Mouse (Mus musculus): Measurements from ENCODE around the gene Snx25. TPM values are rescaled to one million over a fixed set of nuclear protein-coding genes. Genes with fewer than 3 reads are reported as not detected.
"Not testable (repeated sequence)": the region's sequence is repeated elsewhere in the genome, so short reads cannot be mapped to it uniquely, and the experiment has no call there.

The Snx25 gene
- polyA plus RNA-seq, 1 experiment from 2014 or later: 9.6 TPM

- WGBS: 89% methylated on average over 3 of the region's 3 CpGs
- Histone ChIP-seq H3K27ac (replicated peaks; ENCODE audit: low read depth, low read length) (no peak overlapping the region), H3K36me3 (ENCODE audit: control insufficient read depth, insufficient read depth, low read length) (peaks cover 6% of the 10 kb centered on the region), H3K9ac (ENCODE audit: low read depth, low read length) (no peak overlapping the region), H3K27me3 (replicated peaks; ENCODE audit: control insufficient read depth, insufficient read depth, low read length) (no peaks in the 10 kb centered on the region), H3K4me1 (ENCODE audit: control insufficient read depth, insufficient read depth, low read length) (no peaks in the 10 kb centered on the region), H3K4me2 (ENCODE audit: low read depth, low read length) (no peak overlapping the region), H3K9me3 (ENCODE audit: control insufficient read depth, low read length) (no peaks in the 10 kb centered on the region), H3K4me3 (ENCODE audit: low read depth, low read length) (no peak overlapping the region)
- no peak for DNase-seq (ENCODE audit: low spot score)
- ATAC-seq (ENCODE audit: low read depth): no peak
Measured at GRCm38 (mm10) chr8:46119176-46119575, 32.8 kb downstream of the Snx25 start.

GRCm38 (mm10) chr8:46117172-46117571 is 34.8 kb downstream of the Snx25 start:
- Histone ChIP-seq H3K27me3 (replicated peaks; ENCODE audit: control insufficient read depth, insufficient read depth, low read length) (no peaks in the 10 kb centered on the region), H3K9ac (ENCODE audit: low read depth, low read length) (no peak overlapping the region), H3K9me3 (ENCODE audit: control insufficient read depth, low read length) (no peaks in the 10 kb centered on the region), H3K36me3 (ENCODE audit: control insufficient read depth, insufficient read depth, low read length) (peaks cover 6% of the 10 kb centered on the region), H3K4me2 (ENCODE audit: low read depth, low read length) (no peak overlapping the region), H3K4me3 (ENCODE audit: low read depth, low read length) (no peak overlapping the region), H3K27ac (replicated peaks; ENCODE audit: low read depth, low read length) (no peak overlapping the region), H3K4me1 (ENCODE audit: control insufficient read depth, insufficient read depth, low read length) (no peaks in the 10 kb centered on the region)
- ATAC-seq (ENCODE audit: low read depth): no peak
- no peak for DNase-seq (ENCODE audit: low spot score)
- WGBS: 84% methylated on average over 3 of the region's 3 CpGs

GRCm38 (mm10) chr8:46113421-46114170 is 38.4 kb downstream of the Snx25 start:
- not testable (repeated sequence) for DNase-seq (ENCODE audit: low spot score); H3K9ac ChIP-seq (ENCODE audit: low read depth, low read length); H3K27me3 ChIP-seq (replicated peaks; ENCODE audit: control insufficient read depth, insufficient read depth, low read length); H3K9me3 ChIP-seq (ENCODE audit: control insufficient read depth, low read length); H3K4me2 ChIP-seq (ENCODE audit: low read depth, low read length); H3K36me3 ChIP-seq (ENCODE audit: control insufficient read depth, insufficient read depth, low read length); H3K4me1 ChIP-seq (ENCODE audit: control insufficient read depth, insufficient read depth, low read length); H3K27ac ChIP-seq (replicated peaks; ENCODE audit: low read depth, low read length); H3K4me3 ChIP-seq (ENCODE audit: low read depth, low read length); ATAC-seq (ENCODE audit: low read depth)

GRCm38 (mm10) chr8:46107690-46108089 is 44.3 kb downstream of the Snx25 start:
- no peaks in the 10 kb centered on the region for H3K9me3 ChIP-seq (ENCODE audit: control insufficient read depth, low read length)
- DNase-seq (ENCODE audit: low spot score): no peak

GRCm38 (mm10) chr8:46103434-46103833 is 48.5 kb downstream of the Snx25 start:
- WGBS: 95% methylated on average over 11 of the region's 11 CpGs
- Histone ChIP-seq H3K27me3 (replicated peaks; ENCODE audit: control insufficient read depth, insufficient read depth, low read length) (no peaks in the 10 kb centered on the region), H3K4me2 (ENCODE audit: low read depth, low read length) (no peak overlapping the region), H3K36me3 (ENCODE audit: control insufficient read depth, insufficient read depth, low read length) (peaks cover 30% of the 10 kb centered on the region), H3K4me1 (ENCODE audit: control insufficient read depth, insufficient read depth, low read length) (no peaks in the 10 kb centered on the region), H3K9ac (ENCODE audit: low read depth, low read length) (no peak overlapping the region), H3K9me3 (ENCODE audit: control insufficient read depth, low read length) (peaks cover 10% of the 10 kb centered on the region), H3K4me3 (ENCODE audit: low read depth, low read length) (no peak overlapping the region), H3K27ac (replicated peaks; ENCODE audit: low read depth, low read length) (no peak overlapping the region)
- no peak for ATAC-seq (ENCODE audit: low read depth)
- DNase-seq (ENCODE audit: low spot score): no peak

More at GRCm38 (mm10) chr8:46107690-46108089, 44.3 kb downstream of the Snx25 start:
- no peak overlapping the region for H3K4me3 ChIP-seq (ENCODE audit: low read depth, low read length)
- no peak overlapping the region for H3K27ac ChIP-seq (replicated peaks; ENCODE audit: low read depth, low read length)
- ATAC-seq (ENCODE audit: low read depth): no peak
- peaks cover 12% of the 10 kb centered on the region for H3K36me3 ChIP-seq (ENCODE audit: control insufficient read depth, insufficient read depth, low read length)
- H3K4me1 ChIP-seq (ENCODE audit: control insufficient read depth, insufficient read depth, low read length): no peaks in the 10 kb centered on the region
- no peak overlapping the region for H3K4me2 ChIP-seq (ENCODE audit: low read depth, low read length)
- no peaks in the 10 kb centered on the region for H3K27me3 ChIP-seq (replicated peaks; ENCODE audit: control insufficient read depth, insufficient read depth, low read length)
- no peak overlapping the region for H3K9ac ChIP-seq (ENCODE audit: low read depth, low read length)

- no peak for DNase-seq (ENCODE audit: low spot score)
- Histone ChIP-seq H3K4me3 (ENCODE audit: low read depth, low read length) (no peak overlapping the region), H3K27ac (replicated peaks; ENCODE audit: low read depth, low read length) (no peak overlapping the region), H3K27me3 (replicated peaks; ENCODE audit: control insufficient read depth, insufficient read depth, low read length) (no peaks in the 10 kb centered on the region), H3K36me3 (ENCODE audit: control insufficient read depth, insufficient read depth, low read length) (no peaks in the 10 kb centered on the region), H3K4me1 (ENCODE audit: control insufficient read depth, insufficient read depth, low read length) (no peaks in the 10 kb centered on the region), H3K9me3 (ENCODE audit: control insufficient read depth, low read length) (no peaks in the 10 kb centered on the region), H3K9ac (ENCODE audit: low read depth, low read length) (no peak overlapping the region), H3K4me2 (ENCODE audit: low read depth, low read length) (no peak overlapping the region)
- no peak for ATAC-seq (ENCODE audit: low read depth)
- WGBS: 80% methylated on average over 6 of the region's 6 CpGs
Measured at GRCm38 (mm10) chr8:46092667-46093360, 59.1 kb downstream of the Snx25 start.

- H3K27ac ChIP-seq (replicated peaks; ENCODE audit: low read depth, low read length): no peak overlapping the region
- ATAC-seq (ENCODE audit: low read depth): peak; percentile 71; the same call in 1 of the 2 replicates
- 70% methylated on average over 5 of the region's 5 CpGs for WGBS
Measured at GRCm38 (mm10) chr8:46083141-46083540, 68.8 kb downstream of the Snx25 start.

GRCm38 (mm10) chr8:46081030-46081429 is 70.9 kb downstream of the Snx25 start:
- no peaks in the 10 kb centered on the region for H3K27me3 ChIP-seq (replicated peaks; ENCODE audit: control insufficient read depth, insufficient read depth, low read length)
- no peak overlapping the region for H3K4me2 ChIP-seq (ENCODE audit: low read depth, low read length)
- H3K27ac ChIP-seq (replicated peaks; ENCODE audit: low read depth, low read length): no peak overlapping the region
- WGBS: 64% methylated on average over 2 of the region's 2 CpGs
- H3K4me3 ChIP-seq (ENCODE audit: low read depth, low read length): no peak overlapping the region
- DNase-seq (ENCODE audit: low spot score) (no peak), ATAC-seq (ENCODE audit: low read depth) (no peak)
- peaks cover 8% of the 10 kb centered on the region; the same call in 1 of the 2 replicates for H3K36me3 ChIP-seq (ENCODE audit: control insufficient read depth, insufficient read depth, low read length)
- H3K4me1 ChIP-seq (ENCODE audit: control insufficient read depth, insufficient read depth, low read length): no peaks in the 10 kb centered on the region
- no peaks in the 10 kb centered on the region for H3K9me3 ChIP-seq (ENCODE audit: control insufficient read depth, low read length)
- no peak overlapping the region for H3K9ac ChIP-seq (ENCODE audit: low read depth, low read length)

More at GRCm38 (mm10) chr8:46083141-46083540, 68.8 kb downstream of the Snx25 start:
- Histone ChIP-seq H3K4me2 (ENCODE audit: low read depth, low read length) (no peak overlapping the region), H3K9me3 (ENCODE audit: control insufficient read depth, low read length) (no peaks in the 10 kb centered on the region), H3K4me3 (ENCODE audit: low read depth, low read length) (no peak overlapping the region), H3K4me1 (ENCODE audit: control insufficient read depth, insufficient read depth, low read length) (no peaks in the 10 kb centered on the region), H3K36me3 (ENCODE audit: control insufficient read depth, insufficient read depth, low read length) (peaks cover 8% of the 10 kb centered on the region; the same call in 1 of the 2 replicates), H3K9ac (ENCODE audit: low read depth, low read length) (no peak overlapping the region), H3K27me3 (replicated peaks; ENCODE audit: control insufficient read depth, insufficient read depth, low read length) (no peaks in the 10 kb centered on the region)
- DNase-seq (ENCODE audit: low spot score): peak; percentile 29
